Mouse (Mus musculus) left cerebral cortex, adult 18-20 months (tissue): ENCODE data around the gene Tbcel. TPM values are rescaled to one million over a fixed set of nuclear protein-coding genes. Genes with fewer than 3 reads are reported as not detected.
A peak's percentile ranks its signal among the peaks of the same experiment; 100 is the strongest.

Experiments used
- DNase-seq, 2 experiments: peaks; one replicate each; pipeline ENCODE4 v3.0.0; 2021 to 2022; ENCODE audit warnings: low spot score in 2 of 2, mixed read lengths in 1 of 2
- total RNA-seq, 2 experiments: library from RNA; stranded (reverse); gene quantifications; 2 replicates each; pipeline ENCODE4 v1.2.3; 2021

The Tbcel gene
- total RNA-seq, 2 experiments from 2014 or later: 46.3 to 48.9 TPM

- no peak for DNase-seq
Observed at GRCm38 (mm10) chr9:42488071-42488470, 19.5 kb downstream of the Tbcel start.

DNA sequence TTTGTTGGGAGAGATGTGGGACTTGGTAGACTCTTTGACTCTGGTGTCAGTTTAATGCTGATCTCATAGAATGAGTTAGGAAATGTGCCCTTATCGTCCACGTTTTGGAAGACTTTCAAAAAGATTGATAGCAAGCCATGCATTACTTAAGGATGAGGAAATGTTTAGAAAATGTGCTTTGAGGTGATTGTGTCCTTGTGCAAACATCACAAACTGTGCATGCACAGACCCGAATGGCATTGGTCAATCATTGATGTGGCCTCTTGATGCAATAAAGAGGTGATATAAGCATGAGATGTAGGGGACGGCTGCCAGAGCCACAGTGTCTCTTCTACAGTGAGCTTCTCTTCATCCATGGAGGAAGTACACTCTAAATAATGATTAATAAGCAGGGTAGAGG lies 20.7 kb downstream of the Tbcel start:
- no peak for DNase-seq

DNA sequence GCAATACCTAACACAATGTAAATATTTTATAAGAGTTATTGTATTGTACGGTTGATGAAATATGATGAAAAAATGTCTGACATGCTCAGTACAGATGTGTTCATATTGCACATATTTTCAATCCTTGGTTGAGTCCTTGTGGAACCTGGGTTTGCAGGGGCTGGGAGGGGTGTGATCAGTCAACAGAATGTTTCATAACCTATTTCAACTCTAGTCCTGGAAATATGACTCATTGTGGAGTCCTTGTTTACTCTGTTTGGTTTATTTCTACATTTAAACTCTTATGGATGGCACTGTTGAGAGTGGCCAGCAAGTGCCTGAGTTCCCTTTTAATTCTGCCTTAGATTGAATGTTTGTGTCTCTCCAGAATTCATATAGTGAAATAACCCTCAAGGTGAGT lies 22.9 kb downstream of the Tbcel start:
- no peak for DNase-seq

DNA sequence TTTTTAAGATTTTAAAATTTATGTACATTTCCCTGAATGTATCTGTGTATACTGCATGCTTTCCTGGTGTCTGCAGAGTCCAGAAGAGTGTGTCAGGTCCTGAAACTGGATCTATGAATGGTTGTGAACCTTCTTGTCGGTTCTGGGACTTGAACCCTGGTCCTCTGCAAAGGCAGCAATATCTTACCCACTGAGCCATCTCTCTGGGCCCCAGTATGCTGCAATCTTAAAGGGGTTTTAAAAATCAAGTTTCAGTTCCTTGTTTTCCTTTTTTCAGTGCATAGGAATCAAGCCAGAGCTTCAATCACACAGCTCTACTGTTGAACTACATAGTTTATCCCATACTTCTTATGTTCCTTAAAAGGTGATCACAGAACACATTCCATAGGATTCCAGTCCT lies 24.7 kb downstream of the Tbcel start:
- DNase-seq: no peak

GRCm38 (mm10) chr9:42476166-42476565 lies 31.4 kb downstream of the Tbcel start:
- no peak for DNase-seq

DNA sequence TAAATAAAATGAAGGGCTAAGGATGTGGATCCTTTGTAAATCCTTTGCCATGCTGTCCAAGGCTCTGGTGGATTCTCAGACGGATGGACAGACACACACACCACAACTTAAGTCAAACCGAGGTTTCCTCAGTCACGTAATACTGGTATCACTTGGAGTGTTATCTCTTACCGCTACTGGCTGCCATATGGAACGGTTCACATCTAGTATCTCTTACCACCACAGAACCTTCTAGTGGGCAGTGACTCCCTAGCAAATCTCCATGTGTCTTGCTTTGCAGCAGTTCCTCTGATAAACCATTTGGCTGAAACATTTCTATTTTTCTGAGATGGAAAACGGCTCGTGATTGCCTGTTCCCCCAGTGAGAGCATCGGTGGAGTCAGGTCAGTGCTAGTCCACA lies 33.4 kb downstream of the Tbcel start:
- no peak for DNase-seq

GRCm38 (mm10) chr9:42471921-42472747 lies 35.5 kb downstream of the Tbcel start:
- DNase-seq: peak; percentile 93 to 94

DNA sequence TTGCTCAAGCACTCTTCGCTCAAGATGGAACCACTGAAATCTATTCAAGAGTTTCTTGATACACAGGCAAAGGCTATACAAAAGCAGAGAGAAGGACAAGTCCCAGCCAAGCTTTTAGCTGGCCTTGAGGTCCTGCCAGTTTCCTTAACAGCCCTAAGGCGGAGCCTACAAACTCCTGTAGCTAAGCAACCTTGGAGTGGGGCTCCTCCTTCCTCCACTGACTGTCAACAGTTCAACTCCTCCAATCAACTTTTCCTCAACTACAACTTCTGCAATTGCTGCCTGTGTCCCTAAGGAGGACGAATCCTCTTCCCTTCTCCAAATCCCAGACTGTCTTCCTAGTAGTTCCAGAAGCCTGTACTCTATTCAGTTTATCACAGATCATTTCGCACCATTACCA lies 36.4 kb downstream of the Tbcel start:
- DNase-seq: no peak

DNA sequence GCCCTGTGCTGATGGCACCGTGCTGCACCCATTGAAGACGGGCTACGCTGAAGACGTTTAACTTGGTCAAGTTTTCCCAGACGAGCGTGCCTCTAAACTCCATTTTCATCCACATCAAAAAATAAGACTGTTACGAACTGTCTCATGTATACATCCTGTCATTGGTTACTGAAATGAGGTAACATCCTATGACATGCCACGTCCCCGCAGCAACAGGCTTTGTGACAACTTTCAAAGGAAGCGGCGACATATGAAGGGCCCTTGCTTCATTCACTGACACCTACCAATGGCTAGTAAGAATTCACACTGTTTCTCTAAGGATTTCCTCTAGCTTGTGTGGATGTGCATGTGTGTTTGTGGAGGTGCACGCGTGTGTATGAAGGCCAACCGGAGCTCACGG lies 38.3 kb downstream of the Tbcel start:
- no peak for DNase-seq

DNA sequence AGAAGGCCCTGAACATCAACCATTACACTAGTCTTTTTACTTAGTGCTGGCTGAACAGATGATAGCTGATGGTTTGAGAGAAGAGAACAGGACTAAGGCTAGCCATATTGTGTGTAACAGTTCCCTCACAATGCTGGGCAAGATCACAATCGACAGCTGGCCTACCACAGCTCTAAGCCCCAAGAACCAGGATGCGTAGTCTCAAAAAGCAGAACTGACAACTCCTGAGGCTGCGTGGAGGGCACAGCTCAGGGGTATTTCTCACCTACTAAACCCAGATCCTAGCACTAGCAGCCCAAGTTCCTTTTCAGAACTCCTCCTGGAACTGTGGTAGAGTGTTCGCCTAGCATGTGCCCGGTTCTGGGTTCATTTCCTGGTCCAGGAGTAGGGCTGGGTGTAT lies 39.2 kb downstream of the Tbcel start:
- no peak for DNase-seq

- no peak for DNase-seq
Observed at GRCm38 (mm10) chr9:42467116-42467815, 40.3 kb downstream of the Tbcel start.

DNA sequence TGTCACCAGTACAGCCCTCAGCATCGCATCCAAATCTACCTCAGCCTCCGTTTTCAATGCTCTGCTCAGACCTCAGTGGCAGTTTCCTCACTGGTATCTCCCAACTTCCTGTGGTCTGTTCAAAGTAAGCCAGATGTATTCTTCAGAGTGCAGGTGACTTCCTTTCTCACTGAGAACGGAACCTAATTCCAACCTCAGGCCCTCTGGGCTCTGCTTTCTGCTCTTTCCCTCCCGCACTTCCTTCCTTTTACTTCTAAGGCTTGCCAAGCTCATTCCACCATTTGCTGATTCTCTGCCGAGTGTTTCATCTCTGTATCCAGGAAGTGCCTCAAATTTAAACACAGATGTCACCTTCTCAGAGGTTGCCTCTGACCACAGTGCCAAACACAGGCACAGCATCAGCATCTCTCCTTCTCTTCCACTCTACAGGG lies 41.9 kb downstream of the Tbcel start:
- DNase-seq: no peak

- no peak for DNase-seq
Observed at GRCm38 (mm10) chr9:42464181-42464580, 43.4 kb downstream of the Tbcel start.

DNA sequence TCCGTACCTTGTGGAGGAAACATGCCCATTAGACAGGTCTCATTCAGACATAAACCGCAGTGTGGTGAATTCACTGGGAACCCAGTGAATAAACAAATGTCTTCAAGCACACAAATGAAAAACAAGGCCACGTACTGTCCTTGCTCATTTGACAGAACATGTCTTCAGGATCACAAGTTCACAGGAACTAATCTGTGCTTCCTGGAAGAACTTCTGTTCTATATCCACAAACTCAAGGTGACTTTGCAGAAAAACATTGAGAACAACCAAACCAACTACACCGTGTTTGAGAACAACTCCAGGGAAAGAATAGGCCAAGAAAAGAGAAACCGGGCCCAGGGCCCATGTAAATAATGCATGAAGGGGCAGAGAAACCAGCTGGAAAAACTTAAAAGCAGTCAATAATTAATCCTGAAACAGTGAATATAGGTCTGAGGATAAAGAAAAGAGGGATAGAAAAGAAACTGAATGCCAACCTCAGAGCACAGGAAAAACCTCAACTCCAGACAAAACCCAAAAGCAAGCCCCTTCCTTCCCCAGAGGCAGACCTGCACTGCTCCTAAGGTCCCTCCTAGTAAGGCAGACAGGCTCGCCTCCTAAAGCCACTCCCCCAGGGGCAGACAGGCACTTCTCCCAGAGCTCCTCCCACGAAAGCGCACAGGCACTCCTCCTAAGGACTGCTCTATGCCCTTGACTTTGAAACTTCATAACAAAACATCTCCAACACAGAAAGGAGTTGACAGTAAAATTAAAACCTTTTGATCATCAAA lies 44.2 kb downstream of the Tbcel start:
- DNase-seq: no peak

GRCm38 (mm10) chr9:42462585-42463219 lies 44.9 kb downstream of the Tbcel start:
- DNase-seq: no peak

DNA sequence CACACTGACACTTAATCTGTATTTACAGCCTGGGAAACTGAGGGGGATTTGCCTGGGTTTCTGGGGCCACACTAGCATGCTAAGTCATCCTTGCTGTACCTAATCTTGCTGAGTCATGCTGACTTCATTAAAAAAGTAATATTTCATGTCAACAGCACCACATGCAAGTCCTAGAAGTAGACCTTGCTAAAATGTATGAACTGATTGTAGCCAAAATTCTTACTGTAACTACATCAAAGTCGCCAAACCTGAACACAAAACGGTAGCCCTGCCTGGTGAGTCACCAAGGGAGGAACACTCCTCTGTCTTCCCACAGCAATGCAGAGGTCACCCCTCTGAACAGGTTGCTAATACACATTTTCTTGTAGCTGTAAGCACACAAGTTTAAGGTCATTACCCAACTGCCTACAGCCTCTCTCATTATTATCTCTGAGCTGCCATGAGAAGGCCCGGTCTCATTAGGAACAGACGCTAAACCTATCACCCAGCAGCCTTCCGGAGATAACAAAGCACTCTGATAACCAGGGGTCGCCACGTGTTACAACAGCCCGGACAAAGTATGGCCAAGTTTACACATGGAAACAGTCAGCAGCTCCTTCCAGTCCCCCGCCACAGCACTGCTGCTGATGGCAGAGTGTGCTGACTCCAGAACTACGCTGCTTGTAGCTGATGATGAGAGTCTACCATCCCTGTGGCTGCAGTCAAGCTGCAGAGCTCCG lies 46.1 kb downstream of the Tbcel start:
- DNase-seq: no peak

DNA sequence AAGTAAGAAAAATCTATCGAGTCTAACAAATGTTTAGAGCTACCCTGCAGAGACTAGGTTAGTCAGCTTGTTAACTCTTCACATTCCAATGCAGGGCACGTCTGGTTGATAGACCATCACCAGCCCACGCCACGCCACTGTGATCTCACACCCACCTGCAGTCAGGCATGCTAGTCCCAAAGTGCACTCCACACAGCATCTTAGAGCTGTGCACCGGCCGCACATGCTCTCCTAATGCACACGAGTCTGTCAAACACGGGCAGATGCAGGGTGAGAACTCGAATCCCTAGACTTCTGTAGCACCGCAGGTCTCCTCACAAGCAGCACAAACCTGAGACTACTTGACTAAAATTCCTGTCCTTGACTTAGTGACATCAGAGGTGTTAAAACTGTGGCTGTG lies 47.3 kb downstream of the Tbcel start:
- DNase-seq: no peak

DNA sequence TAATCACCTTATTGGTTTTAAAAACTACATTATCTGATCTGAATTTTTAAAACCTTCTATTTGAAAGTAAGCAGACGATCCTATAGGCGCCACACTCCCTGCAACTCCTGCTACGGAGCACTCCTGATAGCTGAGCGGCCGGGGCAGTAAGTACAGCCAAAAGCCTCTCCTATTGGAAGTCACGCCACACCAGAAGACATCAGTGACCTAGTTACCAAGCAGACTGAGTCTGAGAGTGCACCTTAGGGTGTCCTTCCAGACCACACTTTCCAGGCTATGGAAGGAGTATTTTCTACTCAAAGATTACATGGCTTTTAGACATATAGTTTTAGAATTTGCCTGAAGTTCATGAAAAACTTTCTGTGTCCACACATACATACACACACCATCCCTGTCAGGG lies 47.9 kb downstream of the Tbcel start:
- no peak for DNase-seq

DNA sequence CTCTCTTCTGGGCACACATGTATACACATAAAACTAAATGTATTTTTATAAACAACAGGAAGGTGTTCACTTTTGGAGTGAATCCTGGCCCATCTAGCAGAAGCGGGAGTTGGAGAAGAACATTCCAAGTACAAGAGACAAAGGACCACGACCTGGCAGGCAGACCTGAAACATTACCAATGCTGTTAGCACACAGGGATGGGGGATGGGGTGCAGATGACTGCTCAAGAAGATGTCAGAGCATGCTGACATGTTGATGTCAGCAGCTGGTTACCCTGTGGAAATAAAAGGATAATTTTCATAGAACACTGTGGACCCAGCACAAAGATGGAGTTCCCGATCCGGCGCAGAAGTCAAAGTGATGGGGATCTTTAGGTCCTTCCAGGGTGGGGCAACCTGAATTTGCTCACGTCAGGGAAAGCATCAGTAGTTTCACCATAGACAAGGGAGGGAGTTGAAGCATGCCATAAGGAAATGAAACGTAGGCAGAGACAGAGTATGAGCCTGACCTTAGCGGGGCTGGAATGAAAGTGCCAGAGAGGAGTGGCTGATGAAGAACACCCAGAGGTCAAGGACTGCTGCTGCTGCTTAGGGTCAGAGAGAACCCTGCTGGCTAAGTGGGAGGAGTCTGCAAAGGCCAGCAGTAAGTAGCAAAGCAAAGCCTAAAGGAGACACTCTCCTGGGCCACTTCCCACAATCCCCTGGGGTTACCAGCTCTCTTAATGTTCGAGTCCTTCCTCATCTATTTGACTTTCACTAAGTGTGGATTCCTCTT lies 48.7 kb downstream of the Tbcel start:
- no peak for DNase-seq

GRCm38 (mm10) chr9:42457501-42457900 lies 50.1 kb downstream of the Tbcel start:
- DNase-seq: no peak
